Mouse (Mus musculus) forebrain, postnatal 0 days (tissue): Measurements from ENCODE around the gene C2. TPM values are rescaled to one million over a fixed set of nuclear protein-coding genes. Genes with fewer than 3 reads are reported as not detected.
A peak's percentile ranks its signal among the peaks of the same experiment; 100 is the strongest.

Experiments
- ATAC-seq: fragments of 200-750 bp; cut with Nextera tagmentation; 2 replicates; pipeline ENCODE4 v1.8.0; 2017; ENCODE audit warnings: mild to moderate bottlenecking, moderate library complexity
- DNase-seq: peaks from one replicate; pipeline ENCODE4 v3.0.0-alpha.2; 2015
- H3K27ac ChIP-seq: fragments of 300-500 bp; sonication (generic); 2 replicates; pipeline ENCODE4 v1.5.1; 2014; ENCODE audit warnings: low read depth, mild to moderate bottlenecking, antibody characterized with exemption, low read length, moderate library complexity, mixed read lengths
- H3K27me3 ChIP-seq: fragments of 300-500 bp; sonication (generic); 2 replicates; pipeline ENCODE4 v1.6.1; 2014; ENCODE audit warnings: mild to moderate bottlenecking, low read length, mixed read lengths; ENCODE audit not compliant: insufficient read depth
- H3K36me3 ChIP-seq: fragments of 300-500 bp; sonication (generic); 2 replicates; pipeline ENCODE4 v1.6.1; 2014; ENCODE audit warnings: mild to moderate bottlenecking, moderate library complexity; ENCODE audit not compliant: insufficient read depth
- H3K4me1 ChIP-seq: fragments of 300-500 bp; sonication (generic); 2 replicates; pipeline ENCODE4 v1.6.1; 2014; ENCODE audit warnings: antibody characterized with exemption; ENCODE audit not compliant: insufficient read depth
- H3K4me2 ChIP-seq: fragments of 300-500 bp; sonication (generic); 2 replicates; pipeline ENCODE4 v1.6.1; 2014; ENCODE audit warnings: low read depth, mild to moderate bottlenecking, moderate library complexity
- H3K4me3 ChIP-seq: fragments of 300-500 bp; sonication (generic); 2 replicates; pipeline ENCODE4 v1.5.1; 2014; ENCODE audit warnings: low read depth, low read length, mixed read lengths
- H3K9ac ChIP-seq: fragments of 300-500 bp; sonication (generic); 2 replicates; pipeline ENCODE4 v1.6.1; 2014; ENCODE audit warnings: mild to moderate bottlenecking
- H3K9me3 ChIP-seq: fragments of 300-500 bp; sonication (generic); 2 replicates; pipeline ENCODE4 v1.6.1; 2016; ENCODE audit warnings: low read length
- CTCF ChIP-seq: sonication (generic); IDR thresholded peaks from 2 replicates; pipeline ENCODE4 v1.5.1; 2016; ENCODE audit warnings: antibody characterized with exemption, control low read depth, low read depth
- WGBS: fragments of 180-500 bp; shearing (Covaris S2); extraction: QIAGEN DNeasy Blood & Tissue Kit; methylation state at CpG from one replicate; pipeline ENCODE4 v1.1.7; 2014; 5-methylcytosine and 5-hydroxymethylcytosine counted together
- polyA plus RNA-seq: library from polyadenylated mRNA; unstranded; fragments of >200 nt; fragmentation: Nextera tagmentation; extraction: Ambion mirVana; gene quantifications from 2 replicates; pipeline ENCODE4 v1.2.1, GENCODE M21; 2015
- total RNA-seq: library from RNA; depleted of rRNA; stranded (reverse); fragments of >200 nt; gene quantifications from 2 replicates; pipeline ENCODE4 v1.2.3, GENCODE M21; 2014

C2 gene
- total and polyA plus RNA-seq, 2 experiments from 2014 or later, result 3.5 to 6.1 TPM

GRCm38 (mm10) chr17:34898706-34899052 is 614 bp upstream of the C2 start:
- Histone ChIP-seq H3K4me1 (peaks cover 10% of the 10 kb centered on the region; the same call in 1 of the 2 replicates), H3K27me3 (no peaks in the 10 kb centered on the region), H3K9me3 (no peaks in the 10 kb centered on the region), H3K27ac (peak overlapping the region; percentile 91), H3K4me2 (peak overlapping the region; percentile 89), H3K9ac (peak overlapping the region; percentile 83), H3K36me3 (peaks cover 27% of the 10 kb centered on the region), H3K4me3 (peak overlapping the region; percentile 95)
- 0% methylated on average over 21 of the region's 47 CpGs for WGBS
- DNase-seq (peak; percentile 54), ATAC-seq (no peak)
- TF ChIP-seq CTCF, result no peak

GRCm38 (mm10) chr17:34897373-34898159 is 499 bp downstream of the C2 start:
- Histone ChIP-seq H3K9ac (peak overlapping the region; percentile 83), H3K27ac (peak overlapping the region; percentile 91), H3K36me3 (peaks cover 17% of the 10 kb centered on the region), H3K27me3 (no peaks in the 10 kb centered on the region), H3K9me3 (no peaks in the 10 kb centered on the region), H3K4me2 (peak overlapping the region; percentile 89), H3K4me3 (peak overlapping the region; percentile 95), H3K4me1 (peaks cover 10% of the 10 kb centered on the region; the same call in 1 of the 2 replicates)
- DNase-seq (peak; percentile 63), ATAC-seq (no peak)
- 14% methylated on average over 10 of the region's 10 CpGs for WGBS
- no peak for TF ChIP-seq CTCF

GRCm38 (mm10) chr17:34896366-34896765 is 1.7 kb downstream of the C2 start:
- Histone ChIP-seq H3K27me3 (no peaks in the 10 kb centered on the region), H3K27ac (no peak overlapping the region), H3K4me1 (peaks cover 10% of the 10 kb centered on the region; the same call in 1 of the 2 replicates), H3K9ac (no peak overlapping the region), H3K9me3 (no peaks in the 10 kb centered on the region), H3K4me2 (no peak overlapping the region), H3K4me3 (no peak overlapping the region), H3K36me3 (peaks cover 9% of the 10 kb centered on the region)
- TF ChIP-seq CTCF, result no peak
- DNase-seq (no peak), ATAC-seq (no peak)
- WGBS, result 83% methylated on average over 17 of the region's 17 CpGs

- Histone ChIP-seq H3K9ac (peak overlapping the region; percentile 84), H3K4me2 (peak overlapping the region; percentile 79), H3K4me1 (peaks cover 10% of the 10 kb centered on the region; the same call in 1 of the 2 replicates), H3K27ac (no peak overlapping the region), H3K9me3 (no peaks in the 10 kb centered on the region), H3K4me3 (peak overlapping the region; percentile 72), H3K36me3 (peaks cover 5% of the 10 kb centered on the region; the same call in 1 of the 2 replicates), H3K27me3 (no peaks in the 10 kb centered on the region)
- no peak for TF ChIP-seq CTCF
- no peak for DNase-seq
- WGBS, result 89% methylated on average over 15 of the region's 15 CpGs
- no peak for ATAC-seq
Measured at GRCm38 (mm10) chr17:34895724-34896123, 2.3 kb downstream of the C2 start.

- Histone ChIP-seq H3K27ac (peak overlapping the region; percentile 87), H3K9me3 (no peaks in the 10 kb centered on the region), H3K4me2 (peak overlapping the region; percentile 79), H3K36me3 (peaks cover 5% of the 10 kb centered on the region; the same call in 1 of the 2 replicates), H3K9ac (peak overlapping the region; percentile 84), H3K4me3 (peak overlapping the region; percentile 72), H3K4me1 (peaks cover 6% of the 10 kb centered on the region; the same call in 1 of the 2 replicates), H3K27me3 (no peaks in the 10 kb centered on the region)
- no peak for TF ChIP-seq CTCF
- DNase-seq (peak; percentile 53), ATAC-seq (peak; percentile 32)
- WGBS, result 4% methylated on average over 44 of the region's 51 CpGs
Measured at GRCm38 (mm10) chr17:34894801-34895530, 3.1 kb downstream of the C2 start.

- Histone ChIP-seq H3K27ac (peak overlapping the region; percentile 87), H3K4me2 (peak overlapping the region; percentile 79), H3K27me3 (no peaks in the 10 kb centered on the region), H3K9me3 (no peaks in the 10 kb centered on the region), H3K4me3 (peak overlapping the region; percentile 72), H3K4me1 (peaks cover 5% of the 10 kb centered on the region; the same call in 1 of the 2 replicates), H3K36me3 (peaks cover 5% of the 10 kb centered on the region; the same call in 1 of the 2 replicates), H3K9ac (peak overlapping the region; percentile 84)
- WGBS, result 6% methylated on average over 35 of the region's 51 CpGs
- peak; percentile 99 for DNase-seq
- TF ChIP-seq CTCF, result peak; percentile 32; the same call in 1 of the 2 replicates
- ATAC-seq, result peak; percentile 88
Measured at GRCm38 (mm10) chr17:34894074-34894597, 3.9 kb downstream of the C2 start.
